Mouse (Mus musculus): ENCODE measurements around the gene Cyp26a1.

Cyp26a1 gene

GRCm38 (mm10) chr19:37697651-37698272 is at the start of gene Cyp26a1:
Gene Cyp26a1, plus strand, starts transcription at chr19:37697798.
- no peak for DNase-seq (ENCODE audit: low spot score)

GRCm38 (mm10) chr19:37647994-37648393 is 49.6 kb upstream of the Cyp26a1 start:
- DNase-seq (ENCODE audit: low spot score) = peak; percentile 74

GRCm38 (mm10) chr19:37650526-37650925 is 47.1 kb upstream of the Cyp26a1 start:
- no peak for DNase-seq (ENCODE audit: low spot score)

- DNase-seq (ENCODE audit: low spot score) = peak; percentile 39
These were observed 43.6 kb upstream of the Cyp26a1 start for GRCm38 (mm10) chr19:37654012-37654411.

- DNase-seq (ENCODE audit: low spot score) = peak; percentile 76
These were observed 41.2 kb upstream of the Cyp26a1 start for GRCm38 (mm10) chr19:37656441-37656840.

GRCm38 (mm10) chr19:37665256-37665655 is 32.3 kb upstream of the Cyp26a1 start:
- DNase-seq (ENCODE audit: low spot score) = no peak

GRCm38 (mm10) chr19:37667855-37668594 is 29.6 kb upstream of the Cyp26a1 start:
- no peak for DNase-seq (ENCODE audit: low spot score)

GRCm38 (mm10) chr19:37668657-37669056 is 28.9 kb upstream of the Cyp26a1 start:
- DNase-seq (ENCODE audit: low spot score) = no peak

GRCm38 (mm10) chr19:37669486-37669885 is 28.1 kb upstream of the Cyp26a1 start:
- no peak for DNase-seq (ENCODE audit: low spot score)

GRCm38 (mm10) chr19:37673393-37673792 is 24.2 kb upstream of the Cyp26a1 start:
- DNase-seq (ENCODE audit: low spot score) = no peak

- DNase-seq (ENCODE audit: low spot score) = no peak
These were observed 12.3 kb upstream of the Cyp26a1 start, which contains the start of gene Cyp26c1 for GRCm38 (mm10) chr19:37685281-37685680. Gene Cyp26c1, plus strand, starts transcription at chr19:37685581.

- DNase-seq (ENCODE audit: low spot score) = no peak
These were observed 11.3 kb upstream of the Cyp26a1 start for GRCm38 (mm10) chr19:37686347-37686746.

GRCm38 (mm10) chr19:37686941-37687850 is 10.4 kb upstream of the Cyp26a1 start:
- peak; percentile 86 for DNase-seq (ENCODE audit: low spot score)

- DNase-seq (ENCODE audit: low spot score) = no peak
These were observed 8.1 kb upstream of the Cyp26a1 start for GRCm38 (mm10) chr19:37689478-37689877.

- peak; percentile 89 for DNase-seq (ENCODE audit: low spot score)
These were observed 6.9 kb upstream of the Cyp26a1 start for GRCm38 (mm10) chr19:37690716-37691115.

- DNase-seq (ENCODE audit: low spot score) = peak; percentile 69
These were observed 4.7 kb upstream of the Cyp26a1 start for GRCm38 (mm10) chr19:37692879-37693278.

- no peak for DNase-seq (ENCODE audit: low spot score)
These were observed 2.5 kb upstream of the Cyp26a1 start for GRCm38 (mm10) chr19:37695146-37695545.

- DNase-seq (ENCODE audit: low spot score) = peak; percentile 84
These were observed 1.6 kb upstream of the Cyp26a1 start for GRCm38 (mm10) chr19:37695762-37696602.

GRCm38 (mm10) chr19:37696603-37697334 is 829 bp upstream of the Cyp26a1 start:
- no peak for DNase-seq (ENCODE audit: low spot score)

- DNase-seq (ENCODE audit: low spot score) = no peak
These were observed 312 bp upstream of the Cyp26a1 start for GRCm38 (mm10) chr19:37697335-37697636.

Measured in embryo, embryonic 10 days (tissue).